Mouse (Mus musculus) heart, embryonic 12.5 days (tissue): Measurements from ENCODE around the gene Dpy19l3. TPM values are rescaled to one million over a fixed set of nuclear protein-coding genes. Genes with fewer than 3 reads are reported as not detected.

Experiments used
- ATAC-seq: fragments of 200-750 bp; cut with Nextera tagmentation; 2 replicates; pipeline ENCODE4 v1.8.0; 2017; ENCODE audit warnings: moderate TSS enrichment, moderate library complexity; ENCODE audit not compliant: insufficient number of reproducible peaks, low FRiP score
- H3K27ac ChIP-seq: fragments of 300-500 bp; sonication (generic); 2 replicates; pipeline ENCODE4 v1.5.1; 2016; ENCODE audit warnings: mild to moderate bottlenecking, moderate library complexity; ENCODE audit not compliant: poor library complexity, severe bottlenecking
- H3K27me3 ChIP-seq: fragments of 300-500 bp; sonication (generic); replicated peaks from 2 replicates; pipeline ENCODE4 v1.6.1; 2016; ENCODE audit warnings: mild to moderate bottlenecking, moderate library complexity
- H3K36me3 ChIP-seq: fragments of 300-500 bp; sonication (generic); 2 replicates; pipeline ENCODE4 v1.6.1; 2016; ENCODE audit warnings: mild to moderate bottlenecking, moderate library complexity
- H3K4me1 ChIP-seq: fragments of 300-500 bp; sonication (generic); replicated peaks from 2 replicates; pipeline ENCODE4 v1.6.1; 2016; ENCODE audit warnings: mild to moderate bottlenecking
- H3K4me2 ChIP-seq: fragments of 300-500 bp; sonication (generic); 2 replicates; pipeline ENCODE4 v1.6.1; 2016; ENCODE audit warnings: mild to moderate bottlenecking, moderate library complexity
- H3K4me3 ChIP-seq: fragments of 300-500 bp; sonication (generic); 2 replicates; pipeline ENCODE4 v1.5.1; 2016; ENCODE audit warnings: mild to moderate bottlenecking
- H3K9ac ChIP-seq: fragments of 300-500 bp; sonication (generic); 2 replicates; pipeline ENCODE4 v1.6.1; 2016; ENCODE audit warnings: mild to moderate bottlenecking, moderate library complexity
- H3K9me3 ChIP-seq: fragments of 300-500 bp; sonication (generic); replicated peaks from 2 replicates; pipeline ENCODE4 v1.6.1; 2016; ENCODE audit warnings: mild to moderate bottlenecking, moderate library complexity
- WGBS: fragments of 180-500 bp; shearing (Covaris S2); methylation state at CpG from one replicate; pipeline ENCODE4 v1.1.7; 2016; 5-methylcytosine and 5-hydroxymethylcytosine counted together
- polyA plus RNA-seq: library from polyadenylated mRNA; unstranded; fragments of >200 nt; fragmentation: Nextera tagmentation; extraction: Ambion mirVana; gene quantifications from 2 replicates; pipeline ENCODE4 v1.2.1, GENCODE M21; 2016

Gene Dpy19l3
- polyA plus RNA-seq, 1 experiment from 2014 or later: 14.2 TPM

GRCm38 (mm10) chr7:35747397-35747964, 6.8 kb downstream of the Dpy19l3 start:
- no peaks in the 10 kb centered on the region; the same call in 1 of the 2 replicates for H3K4me1 ChIP-seq
- H3K27ac ChIP-seq: no peak overlapping the region
- no peak overlapping the region for H3K4me3 ChIP-seq
- no peak for ATAC-seq
- H3K27me3 ChIP-seq: no peaks in the 10 kb centered on the region
- H3K4me2 ChIP-seq: no peak overlapping the region
- 85% methylated on average over 14 of the region's 14 CpGs for WGBS
- peaks cover 48% of the 10 kb centered on the region for H3K36me3 ChIP-seq
- H3K9me3 ChIP-seq: no peaks in the 10 kb centered on the region
- H3K9ac ChIP-seq: no peak overlapping the region

- no peaks in the 10 kb centered on the region; the same call in 1 of the 2 replicates for H3K4me1 ChIP-seq
- H3K4me3 ChIP-seq: no peak overlapping the region
- ATAC-seq: no peak
- no peak overlapping the region for H3K27ac ChIP-seq
- H3K36me3 ChIP-seq: peaks cover 48% of the 10 kb centered on the region
- H3K4me2 ChIP-seq: no peak overlapping the region
- H3K27me3 ChIP-seq: no peaks in the 10 kb centered on the region
- no peak overlapping the region for H3K9ac ChIP-seq
- 89% methylated on average over 12 of the region's 12 CpGs for WGBS
- H3K9me3 ChIP-seq: no peaks in the 10 kb centered on the region
Observed at GRCm38 (mm10) chr7:35746686-35747396, 7.4 kb downstream of the Dpy19l3 start.

GRCm38 (mm10) chr7:35745281-35745702, 9.0 kb downstream of the Dpy19l3 start:
- H3K4me3 ChIP-seq: no peak overlapping the region
- WGBS: 64% methylated on average over 6 of the region's 6 CpGs

GRCm38 (mm10) chr7:35744771-35745170, 9.5 kb downstream of the Dpy19l3 start:
- H3K36me3 ChIP-seq: peaks cover 46% of the 10 kb centered on the region

More at GRCm38 (mm10) chr7:35745281-35745702, 9.0 kb downstream of the Dpy19l3 start:
- H3K27ac ChIP-seq: no peak overlapping the region
- H3K36me3 ChIP-seq: peaks cover 45% of the 10 kb centered on the region
- no peaks in the 10 kb centered on the region; the same call in 1 of the 2 replicates for H3K4me1 ChIP-seq
- no peak for ATAC-seq
- no peaks in the 10 kb centered on the region for H3K9me3 ChIP-seq
- no peaks in the 10 kb centered on the region for H3K27me3 ChIP-seq
- H3K4me2 ChIP-seq: no peak overlapping the region
- no peak overlapping the region for H3K9ac ChIP-seq

GRCm38 (mm10) chr7:35742310-35742709, 11.9 kb downstream of the Dpy19l3 start:
- no peak for ATAC-seq
- no peak overlapping the region for H3K4me2 ChIP-seq
- no peak overlapping the region for H3K4me3 ChIP-seq
- H3K9ac ChIP-seq: no peak overlapping the region
- no peaks in the 10 kb centered on the region; the same call in 1 of the 2 replicates for H3K4me1 ChIP-seq
- H3K9me3 ChIP-seq: 0 out of 2 replicates have a peak, but pooled peaks cover 3% of the 10 kb centered on the region
- 71% methylated on average over 5 of the region's 5 CpGs for WGBS
- peaks cover 40% of the 10 kb centered on the region for H3K36me3 ChIP-seq
- no peaks in the 10 kb centered on the region for H3K27me3 ChIP-seq
- no peak overlapping the region for H3K27ac ChIP-seq

More at GRCm38 (mm10) chr7:35744771-35745170, 9.5 kb downstream of the Dpy19l3 start:
- no peak for ATAC-seq
- Histone ChIP-seq H3K27ac (no peak overlapping the region), H3K27me3 (no peaks in the 10 kb centered on the region), H3K9me3 (no peaks in the 10 kb centered on the region), H3K4me3 (no peak overlapping the region), H3K4me1 (no peaks in the 10 kb centered on the region; the same call in 1 of the 2 replicates), H3K9ac (no peak overlapping the region), H3K4me2 (no peak overlapping the region)
- WGBS: 76% methylated on average over 9 of the region's 9 CpGs

GRCm38 (mm10) chr7:35741858-35742257, 12.4 kb downstream of the Dpy19l3 start:
- WGBS: 48% methylated on average over 5 of the region's 5 CpGs
- no peak overlapping the region for H3K27ac ChIP-seq
- 0 out of 2 replicates have a peak, but pooled peaks cover 3% of the 10 kb centered on the region for H3K9me3 ChIP-seq
- no peak overlapping the region for H3K4me3 ChIP-seq
- no peak overlapping the region for H3K9ac ChIP-seq
- no peak for ATAC-seq
- peaks cover 35% of the 10 kb centered on the region for H3K36me3 ChIP-seq
- no peaks in the 10 kb centered on the region; the same call in 1 of the 2 replicates for H3K4me1 ChIP-seq
- H3K4me2 ChIP-seq: no peak overlapping the region
- no peaks in the 10 kb centered on the region for H3K27me3 ChIP-seq

- peaks cover 30% of the 10 kb centered on the region for H3K36me3 ChIP-seq
- no peak overlapping the region for H3K27ac ChIP-seq
- ATAC-seq: no peak
- no peak overlapping the region for H3K9ac ChIP-seq
- no peak overlapping the region for H3K4me2 ChIP-seq
- no peaks in the 10 kb centered on the region; the same call in 1 of the 2 replicates for H3K4me1 ChIP-seq
- 0 out of 2 replicates have a peak, but pooled peaks cover 3% of the 10 kb centered on the region for H3K9me3 ChIP-seq
- WGBS: 70% methylated on average over 5 of the region's 5 CpGs
- no peak overlapping the region for H3K4me3 ChIP-seq
- no peaks in the 10 kb centered on the region for H3K27me3 ChIP-seq
Observed at GRCm38 (mm10) chr7:35740489-35741230, 13.6 kb downstream of the Dpy19l3 start.

- no peaks in the 10 kb centered on the region for H3K4me1 ChIP-seq
- H3K9ac ChIP-seq: no peak overlapping the region
- 0 out of 2 replicates have a peak, but pooled peaks cover 3% of the 10 kb centered on the region for H3K9me3 ChIP-seq
- peaks cover 31% of the 10 kb centered on the region for H3K36me3 ChIP-seq
- H3K4me3 ChIP-seq: no peak overlapping the region
- no peaks in the 10 kb centered on the region for H3K27me3 ChIP-seq
- no peak overlapping the region for H3K4me2 ChIP-seq
- no peak overlapping the region for H3K27ac ChIP-seq
- no peak for ATAC-seq
Observed at GRCm38 (mm10) chr7:35738871-35739270, 15.4 kb downstream of the Dpy19l3 start.

GRCm38 (mm10) chr7:35733313-35734050, 20.8 kb downstream of the Dpy19l3 start:
- Histone ChIP-seq H3K36me3 (peaks cover 30% of the 10 kb centered on the region), H3K4me2 (no peak overlapping the region), H3K4me3 (no peak overlapping the region), H3K4me1 (no peaks in the 10 kb centered on the region), H3K27ac (no peak overlapping the region), H3K9me3 (0 out of 2 replicates have a peak, but pooled peaks cover 3% of the 10 kb centered on the region), H3K9ac (no peak overlapping the region), H3K27me3 (no peaks in the 10 kb centered on the region)
- no peak for ATAC-seq
- WGBS: 80% methylated on average over 14 of the region's 14 CpGs

GRCm38 (mm10) chr7:35732585-35733059, 21.6 kb downstream of the Dpy19l3 start:
- no peak for ATAC-seq
- Histone ChIP-seq H3K4me2 (no peak overlapping the region), H3K27me3 (no peaks in the 10 kb centered on the region), H3K27ac (no peak overlapping the region), H3K4me1 (no peaks in the 10 kb centered on the region), H3K9ac (no peak overlapping the region), H3K4me3 (no peak overlapping the region), H3K9me3 (0 out of 2 replicates have a peak, but pooled peaks cover 5% of the 10 kb centered on the region), H3K36me3 (peaks cover 27% of the 10 kb centered on the region)
- 86% methylated on average over 10 of the region's 10 CpGs for WGBS
